Mouse (Mus musculus) ovary, postnatal 14 days (tissue): ENCODE measurements at regions not wholly inside any gene's neighbourhood (a gene's known extent, or its start where the extent isn't known, plus 50 kb on each side); places are given as distances from the start of the nearest gene placed in this dataset.
"Not testable (repeated sequence)": the region's sequence is repeated elsewhere in the genome, so short reads cannot be mapped to it uniquely, and the experiment has no call there.

Experiments
- DNase-seq: peaks from one replicate; pipeline ENCODE4 v3.0.0; 2022; ENCODE audit warnings: low spot score

DNA sequence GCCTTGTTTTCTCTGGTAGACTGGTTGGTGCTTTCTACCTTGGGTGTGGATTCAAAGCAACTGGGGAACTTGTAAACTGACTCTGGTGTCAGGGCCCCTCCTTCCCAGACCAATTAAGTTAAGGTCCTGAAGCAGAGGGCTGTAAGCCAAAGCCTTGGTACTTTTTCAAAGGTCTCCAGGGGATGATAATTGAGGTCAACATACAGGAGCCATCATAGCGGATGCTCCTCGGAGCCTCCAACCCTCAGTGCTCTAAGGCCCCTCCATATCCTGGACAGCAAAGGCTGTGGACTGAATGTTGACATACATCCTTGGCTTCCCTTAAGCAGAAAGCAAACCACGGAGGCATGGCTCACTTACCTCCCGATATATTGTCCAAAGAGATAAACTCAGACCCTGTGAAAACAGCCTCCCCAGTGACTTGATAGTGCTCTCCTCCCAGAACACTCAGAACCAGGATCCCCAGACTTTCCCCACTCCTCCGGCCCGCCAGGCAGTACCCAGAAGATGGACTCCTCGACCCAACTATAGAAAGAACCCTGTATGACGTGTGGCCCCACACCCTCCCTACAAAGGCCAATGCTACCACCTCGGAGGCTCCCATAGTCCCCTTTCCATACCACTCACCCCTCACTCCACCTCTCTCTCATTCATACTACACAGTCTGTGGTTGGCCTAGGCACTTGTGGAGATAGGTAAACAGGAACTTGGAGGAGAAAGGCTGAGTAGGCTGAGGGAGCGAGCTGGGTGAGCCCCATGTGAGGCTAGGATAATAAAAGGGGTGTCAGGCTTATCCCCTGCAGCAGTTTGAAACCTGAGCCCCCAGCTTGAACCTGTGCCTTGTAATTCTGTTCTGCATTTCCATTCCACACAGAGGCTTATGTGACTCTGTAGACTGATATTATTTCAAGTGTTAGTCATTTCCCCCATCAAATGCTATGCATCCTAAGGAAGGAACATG, 118.8 kb upstream of the Arid1b start:
- no peak for DNase-seq

DNA sequence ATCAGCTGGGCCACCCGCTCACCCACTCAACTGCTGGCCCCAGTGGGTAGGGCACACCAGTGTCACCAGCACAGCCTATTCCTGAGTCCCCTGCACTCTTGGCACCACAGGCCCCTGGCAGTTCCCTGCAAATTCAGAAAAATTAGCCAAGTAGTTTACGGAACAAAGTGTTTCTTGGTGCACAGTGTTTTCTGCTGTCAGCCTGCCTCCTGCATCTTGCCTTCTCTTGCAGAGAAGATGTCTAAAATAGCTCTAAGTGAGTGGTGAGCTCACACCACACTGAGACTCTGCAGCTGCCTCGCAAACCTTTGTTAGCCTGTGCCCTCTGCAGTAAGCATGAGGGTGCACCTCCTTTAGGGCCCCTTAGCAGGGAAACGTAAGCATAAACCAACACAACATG, 117.7 kb upstream of the Arid1b start:
- DNase-seq: no peak

DNA sequence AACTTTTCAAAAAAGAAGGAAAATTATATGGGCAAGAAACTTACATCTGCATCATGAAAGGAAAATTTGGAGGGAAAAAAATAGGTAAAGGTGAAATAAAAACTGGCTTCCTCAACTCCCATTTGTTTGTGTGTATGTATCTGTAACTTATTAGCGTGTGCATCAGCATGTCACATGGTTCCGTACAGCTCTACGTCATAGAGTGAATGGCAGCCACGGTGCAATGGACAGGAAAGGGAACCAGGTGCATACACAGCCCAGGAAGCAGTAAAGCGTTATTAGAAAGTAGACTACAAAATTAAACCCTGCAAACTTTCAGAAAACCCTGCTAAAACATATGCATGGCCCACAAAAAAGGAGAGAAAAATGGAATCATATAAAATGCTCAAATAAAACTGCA, 112.7 kb upstream of the Arid1b start:
- DNase-seq: no peak

DNA sequence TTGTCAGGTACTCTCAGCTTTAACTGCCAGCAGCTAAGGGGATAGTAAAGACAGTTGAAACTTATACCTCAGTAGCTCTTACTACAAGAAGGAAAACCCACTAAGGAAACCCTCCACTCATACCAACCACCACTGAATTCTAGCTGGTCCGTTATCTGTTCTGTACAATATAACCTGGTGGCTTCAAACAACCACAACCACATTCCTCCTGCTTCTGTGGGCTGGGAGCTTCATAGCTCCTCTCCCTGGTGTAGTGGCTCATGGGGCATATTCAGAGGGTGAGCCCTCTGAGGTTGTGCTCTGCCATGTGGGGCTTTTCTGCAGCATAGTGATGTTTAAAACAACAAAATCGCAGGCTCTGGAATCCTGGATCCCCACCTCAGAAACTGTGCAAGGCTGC, 110.0 kb upstream of the Arid1b start:
- DNase-seq: no peak

DNA sequence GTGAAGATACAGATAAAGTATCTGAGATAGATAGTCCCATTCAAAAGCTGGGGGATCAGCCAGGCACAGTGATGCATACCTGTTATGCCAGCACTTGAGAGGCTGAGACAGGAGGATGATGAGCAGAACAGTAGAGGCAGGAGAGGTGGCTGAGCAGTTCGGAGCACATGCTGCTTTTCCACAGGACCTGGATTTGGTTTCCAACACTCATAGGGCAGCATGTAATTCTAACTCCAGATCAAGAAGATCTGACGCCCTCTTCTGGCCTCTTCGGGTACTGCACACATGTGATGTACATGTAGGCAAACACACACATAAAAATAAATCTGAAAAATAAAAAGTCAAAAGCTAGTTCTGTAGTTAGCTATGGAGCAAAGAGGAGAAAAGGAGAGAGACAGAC, 109.4 kb upstream of the Arid1b start:
- DNase-seq: no peak

DNA sequence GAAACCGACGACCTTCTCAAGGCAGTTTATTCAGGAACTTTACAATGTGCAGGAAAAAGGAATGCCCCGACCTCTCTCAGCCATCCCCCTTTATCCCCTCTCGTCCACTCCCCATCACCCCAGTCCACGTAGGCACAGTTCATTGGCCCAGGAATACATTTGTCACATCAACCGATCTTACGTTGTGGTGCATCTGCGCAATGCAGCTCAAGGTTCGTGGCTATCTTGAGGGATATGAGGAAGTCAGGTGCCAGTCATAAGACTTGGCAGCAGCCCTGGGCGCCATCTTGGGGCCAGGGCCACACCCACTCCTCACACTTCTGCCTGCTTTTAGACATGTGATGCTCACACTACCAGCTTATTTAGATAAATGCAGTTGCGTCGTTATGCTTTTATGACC, 106.8 kb upstream of the Arid1b start:
- DNase-seq: not testable (repeated sequence)

DNA sequence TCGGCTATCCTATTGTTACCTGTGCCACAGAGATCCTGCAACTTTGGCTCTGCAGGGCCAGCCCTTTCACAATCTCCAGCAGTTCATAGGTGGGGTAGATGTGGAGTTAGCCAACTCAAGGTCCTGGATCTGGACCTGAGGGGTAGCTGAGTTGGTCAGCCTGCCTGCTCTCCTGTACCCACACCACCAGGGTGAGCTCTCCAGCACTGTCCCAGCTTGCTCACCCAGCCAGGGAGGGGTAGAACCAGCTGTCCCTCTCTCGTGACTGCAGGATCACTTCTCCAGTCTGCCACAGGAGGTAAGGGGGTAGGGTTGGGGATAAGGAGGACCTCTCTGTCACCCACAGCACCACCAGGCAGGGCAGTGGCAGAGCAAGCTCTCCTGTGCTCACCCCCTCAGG, 104.6 kb upstream of the Arid1b start:
- no peak for DNase-seq

DNA sequence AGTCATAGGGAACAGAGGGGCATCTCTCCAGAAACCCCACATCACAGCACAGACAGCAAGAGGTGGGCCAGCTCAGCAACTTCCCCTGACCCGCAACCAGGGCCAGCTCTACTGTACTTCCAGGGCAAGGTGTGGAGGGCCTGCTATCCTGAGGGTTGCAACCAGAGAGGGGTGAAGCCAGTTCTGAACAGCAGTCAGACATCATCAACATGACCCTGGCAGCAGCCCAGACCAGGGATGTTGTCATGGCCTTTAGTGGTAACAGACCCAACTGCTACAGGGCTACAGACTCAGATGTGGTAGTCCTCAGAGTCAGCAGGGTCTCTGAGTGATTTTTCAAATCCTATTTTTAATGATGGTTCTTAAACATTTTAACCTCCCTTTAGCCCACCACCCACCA, 104.0 kb upstream of the Arid1b start:
- no peak for DNase-seq

DNA sequence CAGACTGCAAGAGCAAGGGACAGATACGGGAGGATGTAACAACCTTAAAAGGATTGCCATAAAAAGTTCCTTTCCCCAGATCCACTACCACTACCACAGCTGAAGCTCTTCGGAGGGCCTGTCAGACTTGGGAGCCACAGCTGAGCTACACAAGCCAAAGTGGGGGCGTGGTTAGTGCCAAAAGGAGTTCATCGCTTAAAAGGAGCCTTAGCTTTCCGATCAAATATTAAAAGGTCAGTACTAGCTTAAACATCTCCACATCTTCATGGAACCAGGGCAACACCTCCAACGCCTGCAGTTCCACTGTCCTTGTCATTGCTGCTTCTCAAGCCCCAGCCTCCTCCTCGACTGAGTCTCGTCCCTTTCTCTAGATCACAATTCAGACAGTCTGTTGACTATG, 102.6 kb upstream of the Arid1b start:
- DNase-seq: no peak

DNA sequence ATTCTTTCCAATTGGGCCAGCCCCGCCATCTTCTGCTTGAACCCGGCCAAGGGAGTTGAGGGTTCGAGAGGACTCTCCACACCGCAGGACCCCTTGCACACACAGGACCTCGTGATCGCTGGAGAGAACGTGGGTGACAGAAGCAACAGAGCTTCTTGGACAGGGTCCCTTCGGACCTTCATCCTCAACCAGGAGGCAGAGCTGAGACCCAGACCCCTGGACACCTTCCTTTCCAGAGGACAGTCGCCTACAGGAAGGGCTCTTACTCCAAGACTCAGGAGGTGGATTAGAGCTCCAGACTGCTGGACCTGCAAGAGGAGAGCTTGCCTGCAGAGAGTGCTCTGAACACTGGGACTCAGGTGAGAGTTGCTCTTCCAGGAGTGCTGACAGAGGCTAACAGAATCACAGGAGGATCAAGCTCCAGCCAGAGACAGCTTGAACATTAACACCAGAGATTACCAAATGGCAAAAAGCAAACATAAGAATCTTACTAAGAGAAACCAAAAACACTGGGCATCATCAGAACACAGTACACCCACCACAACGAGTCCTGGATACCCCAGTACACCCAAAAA, 99.3 kb upstream of the Arid1b start:
- not testable (repeated sequence) for DNase-seq

DNA sequence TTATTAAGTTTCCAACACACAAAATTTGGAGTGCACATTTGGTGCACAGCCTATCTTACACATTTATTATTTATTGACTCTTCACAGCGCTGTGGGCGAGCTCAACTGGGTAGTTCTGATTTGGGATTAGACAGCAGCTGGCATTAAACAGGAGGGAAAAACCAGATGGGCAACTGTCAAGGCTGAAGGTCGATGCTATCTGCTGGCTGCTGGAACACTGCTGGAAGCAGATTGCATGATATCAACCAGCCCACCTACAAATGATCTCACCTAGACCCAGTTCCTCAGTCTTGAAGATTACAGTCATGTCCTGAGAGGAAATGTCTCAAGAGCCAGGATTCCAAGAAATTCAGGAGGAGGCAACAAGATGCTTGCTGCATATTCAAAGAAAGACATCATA, 91.0 kb upstream of the Arid1b start:
- no peak for DNase-seq

DNA sequence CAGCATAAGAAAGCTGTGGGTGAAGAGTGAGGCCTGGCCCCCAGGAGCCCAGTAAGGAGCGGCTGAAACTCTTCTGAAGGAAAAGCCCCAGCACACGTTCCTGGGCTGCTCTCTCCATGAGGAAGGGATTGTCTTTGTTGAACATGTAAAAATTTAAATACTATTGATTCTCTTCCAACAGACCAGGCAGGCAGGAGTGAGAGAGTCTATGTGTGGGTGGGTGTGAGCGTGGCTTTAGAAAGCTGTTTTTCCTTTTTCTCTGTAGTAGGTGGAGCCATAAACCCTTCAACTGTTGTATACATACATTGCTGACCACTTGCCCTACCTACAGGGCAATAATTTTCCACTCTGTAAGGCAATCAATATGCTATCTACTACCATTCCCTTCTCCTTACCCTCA, 87.6 kb upstream of the Arid1b start:
- DNase-seq: no peak

DNA sequence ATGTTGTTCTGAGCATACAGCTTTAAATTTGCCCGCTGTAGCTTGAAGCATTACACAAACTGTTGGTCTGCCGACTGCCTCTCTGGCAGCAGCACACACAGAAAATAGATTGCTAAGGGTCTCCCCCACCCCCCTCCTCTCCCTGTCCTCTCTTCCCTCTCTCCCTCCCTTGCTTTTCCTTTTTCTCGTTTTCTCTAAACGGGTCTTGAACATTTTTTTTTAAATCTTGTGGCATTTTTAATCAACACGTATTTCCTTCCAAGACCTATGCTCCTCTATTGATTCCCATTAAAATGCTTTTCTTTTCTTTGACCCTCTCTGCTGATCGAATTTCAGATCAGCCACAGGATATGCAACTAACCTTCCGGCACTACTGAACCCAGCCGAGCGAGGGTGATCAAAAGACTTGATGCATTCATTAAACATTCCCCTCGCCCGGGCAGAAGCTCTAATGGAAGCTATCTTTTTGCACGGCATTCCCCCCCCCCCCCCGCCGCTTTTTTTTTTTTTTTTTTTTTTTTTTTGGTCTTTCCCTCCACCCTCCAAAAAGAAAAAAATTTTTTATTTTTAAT, 86.9 kb upstream of the Arid1b start:
- peak; percentile 35 for DNase-seq

DNA sequence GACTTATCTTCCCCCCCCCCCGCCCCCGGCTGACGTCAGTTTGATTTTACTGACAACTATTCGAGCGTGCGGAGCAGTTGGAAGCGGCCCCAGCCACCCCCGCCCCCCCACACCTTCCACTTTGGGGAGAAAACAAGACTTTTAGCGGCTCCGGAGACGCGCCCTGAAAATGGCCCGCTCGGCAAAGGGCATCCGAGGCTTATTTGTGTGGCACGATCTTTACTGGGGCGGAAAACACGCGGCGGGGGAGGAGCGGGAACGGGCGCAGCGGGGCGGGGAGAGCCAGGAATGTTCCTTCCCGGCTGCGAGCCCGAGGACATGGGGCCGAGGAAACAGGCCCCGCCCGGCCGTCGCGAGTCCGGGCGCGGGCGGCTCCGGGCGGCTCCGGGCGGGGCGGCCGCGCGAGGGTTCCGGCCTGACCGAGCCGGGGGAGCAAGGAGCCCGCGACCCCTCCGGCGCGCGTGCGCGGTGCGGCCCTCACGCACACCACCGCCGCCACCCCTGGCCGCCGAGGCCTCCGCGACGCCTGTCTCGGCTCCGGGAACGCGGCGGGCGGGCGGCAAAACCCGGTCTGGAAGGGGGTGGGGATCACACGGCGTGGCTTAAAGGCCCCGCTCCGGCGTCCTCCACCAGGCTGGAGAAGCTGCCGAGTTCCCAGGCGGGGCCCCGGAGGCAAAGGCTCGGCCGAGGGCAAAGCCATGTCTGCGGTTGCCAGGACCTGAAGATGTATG, 86.1 kb upstream of the Arid1b start:
- DNase-seq: peak; percentile 90

DNA sequence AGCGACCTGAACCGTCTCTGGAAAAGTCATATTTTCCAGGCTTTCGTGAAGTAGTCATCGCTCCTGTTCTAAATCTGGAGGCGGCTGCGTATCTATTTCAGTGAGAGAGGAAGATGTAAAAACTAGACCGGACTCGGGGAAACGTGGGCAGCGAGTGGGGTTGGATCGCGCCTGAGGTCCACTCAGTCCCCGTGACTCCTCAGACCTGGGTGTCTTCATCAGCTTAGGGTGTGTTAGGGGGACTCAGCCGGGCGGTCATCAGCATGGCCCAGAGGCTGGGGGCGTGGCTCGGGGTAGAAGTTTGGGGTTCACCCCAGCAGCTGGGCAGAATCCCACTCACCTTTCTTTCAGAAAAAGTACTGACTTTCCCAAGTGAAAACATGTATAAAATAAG, 85.6 kb upstream of the Arid1b start:
- no peak for DNase-seq

DNA sequence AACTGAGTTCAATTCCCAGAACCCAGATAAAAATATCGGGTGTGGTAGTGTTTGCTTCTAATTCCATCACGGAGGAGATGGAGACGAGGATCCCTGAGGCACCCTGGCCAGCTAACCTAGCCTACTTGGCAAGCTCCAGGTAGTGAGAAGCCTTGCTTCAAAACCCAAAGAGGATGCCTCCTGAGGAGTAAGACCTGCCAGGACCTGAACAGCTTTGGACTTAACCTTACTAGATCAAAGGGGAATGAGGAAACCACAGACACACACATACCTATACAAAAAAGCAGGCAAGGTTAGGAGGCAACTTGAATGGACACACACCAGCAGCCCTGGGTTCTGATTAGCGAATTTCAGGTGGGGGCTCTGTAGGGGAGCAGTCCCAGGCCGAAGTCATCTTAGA, 84.0 kb upstream of the Arid1b start:
- DNase-seq: no peak

DNA sequence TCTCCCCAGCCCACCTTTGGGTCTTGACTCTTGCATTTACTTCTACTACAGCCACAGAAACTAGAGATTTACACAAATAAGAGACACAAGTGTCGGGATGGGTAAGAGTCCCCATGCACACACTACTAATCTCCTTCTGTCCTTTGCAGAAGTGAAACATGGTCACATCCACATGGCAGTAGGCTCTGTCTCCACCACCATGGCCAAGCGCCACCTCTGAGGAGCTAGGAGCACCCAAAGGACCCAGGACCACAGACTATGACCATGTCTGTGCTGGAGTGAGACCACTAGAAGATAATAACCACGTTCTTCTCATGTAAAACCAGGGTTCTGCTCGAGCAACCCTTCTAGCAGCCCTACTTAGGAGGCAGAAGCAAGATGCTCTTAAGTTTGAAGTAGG, 81.1 kb upstream of the Arid1b start:
- DNase-seq: no peak

DNA sequence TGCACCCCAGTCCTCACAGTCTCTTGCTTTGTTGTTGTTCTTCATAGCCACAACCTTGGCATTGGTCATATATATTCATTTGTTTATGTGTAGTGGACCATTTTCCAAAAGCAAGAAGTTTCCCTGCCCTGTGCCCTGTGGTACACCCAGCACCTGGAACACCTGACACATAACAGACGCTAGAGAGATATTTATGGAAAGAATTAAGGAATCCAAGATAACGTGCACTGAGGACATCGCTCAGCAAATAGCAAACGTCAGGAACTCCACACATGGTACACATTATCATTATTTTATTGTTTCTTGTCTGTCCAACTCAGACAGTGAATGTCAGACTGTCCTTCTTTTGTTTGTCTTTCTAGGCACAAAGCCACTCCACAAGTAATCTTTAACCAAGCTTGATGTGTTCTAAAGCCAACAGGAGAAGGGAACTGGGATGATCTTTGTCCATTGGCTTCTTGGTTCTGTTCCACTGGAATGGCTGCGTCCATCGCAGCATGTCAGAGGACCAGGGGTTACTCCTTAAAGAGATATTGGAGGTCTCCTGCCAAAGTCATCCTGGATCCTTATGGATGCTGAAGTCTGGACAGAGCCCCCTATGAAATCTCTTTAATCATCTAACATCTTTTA, 74.2 kb upstream of the Arid1b start:
- no peak for DNase-seq

DNA sequence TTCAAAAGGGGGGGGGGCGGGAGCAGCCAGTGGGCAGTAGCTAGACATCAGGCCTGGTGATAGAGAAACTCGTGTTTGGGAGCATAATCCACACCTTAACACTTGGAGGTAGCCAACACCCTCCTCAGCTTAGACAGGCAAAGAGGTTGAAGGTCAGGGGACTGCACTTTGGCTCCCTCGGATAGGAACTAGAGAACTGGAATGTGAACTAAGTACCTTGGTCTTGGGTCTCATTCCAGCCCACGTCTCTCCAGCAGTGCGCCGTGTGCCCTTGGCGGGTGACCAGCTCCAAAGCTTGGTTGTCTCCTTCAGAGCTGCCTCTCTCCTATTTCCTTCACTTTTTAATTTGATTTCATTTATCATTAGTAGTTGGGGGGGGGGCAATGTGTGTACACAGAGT, 73.0 kb upstream of the Arid1b start:
- no peak for DNase-seq

DNA sequence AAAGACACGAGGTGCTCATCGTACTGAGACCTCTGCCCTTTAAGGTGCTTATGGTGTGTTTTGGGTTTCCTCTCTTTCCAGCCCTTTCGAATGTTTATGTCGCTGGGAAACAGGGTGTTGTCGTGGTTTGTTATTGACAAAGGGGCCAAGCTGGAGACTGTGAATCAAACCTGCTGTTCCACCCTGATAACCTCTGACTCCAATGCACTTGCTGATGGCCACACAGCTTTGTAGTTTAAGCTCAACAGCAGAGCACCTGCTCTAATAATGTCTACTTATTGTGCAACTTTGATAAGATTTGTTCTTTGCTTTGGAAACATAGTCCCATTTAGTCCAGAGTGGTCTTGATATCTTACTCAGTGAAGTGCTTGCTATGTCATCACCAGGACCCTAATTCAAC, 65.5 kb upstream of the Arid1b start:
- DNase-seq: no peak

DNA sequence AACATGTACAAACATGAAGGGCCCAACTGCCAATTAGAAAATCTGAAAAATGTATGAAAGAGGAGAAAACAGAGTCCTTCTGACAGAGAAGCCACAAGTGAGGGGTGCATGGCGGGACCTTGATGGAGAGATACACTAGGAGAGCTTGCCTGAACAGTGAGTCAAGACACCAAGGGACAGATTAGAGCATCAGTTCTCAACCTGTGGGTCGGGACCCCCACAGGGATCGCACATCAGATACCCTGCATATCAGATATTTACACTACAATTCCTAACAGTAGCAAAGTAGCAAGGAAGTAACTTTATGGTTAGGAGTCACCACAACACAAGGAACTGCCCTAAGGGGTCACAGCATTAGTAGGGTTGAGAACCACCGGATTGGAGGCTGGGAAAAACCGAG, 58.9 kb upstream of the Arid1b start:
- no peak for DNase-seq

DNA sequence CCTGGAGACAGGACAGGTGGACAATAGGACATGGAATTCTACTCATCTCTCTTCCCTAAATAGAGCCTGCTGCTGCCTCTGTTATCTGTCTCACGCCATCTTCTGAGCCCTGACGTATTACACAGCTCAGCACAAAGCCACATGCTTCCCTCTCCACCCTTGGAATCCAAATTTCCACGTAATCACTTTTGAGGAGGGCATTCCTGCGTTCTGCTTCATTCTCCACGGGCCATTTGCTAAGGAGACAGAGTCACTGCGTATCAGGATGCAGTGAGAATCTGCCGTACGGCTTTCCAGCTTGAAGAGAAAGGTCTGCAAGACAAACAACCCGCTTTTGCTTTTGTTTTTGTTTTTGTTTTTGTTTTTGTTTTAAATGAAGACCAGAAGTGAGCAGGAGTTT, 53.5 kb upstream of the Arid1b start:
- no peak for DNase-seq
